Mouse (Mus musculus): ENCODE data around the gene D7Ertd443e. TPM values are rescaled to one million over a fixed set of nuclear protein-coding genes. Genes with fewer than 3 reads are reported as not detected.
A peak's percentile ranks its signal among the peaks of the same experiment; 100 is the strongest.

The D7Ertd443e gene
- polyA plus RNA-seq, 1 experiment from 2014 or later, result not detected

- no peaks in the 10 kb centered on the region for H3K4me1 ChIP-seq (ENCODE audit: insufficient read depth)
- H3K27ac ChIP-seq (ENCODE audit: low read depth), result no peak overlapping the region
- WGBS (ENCODE audit: insufficient replicate concordance), result 72% methylated on average over 3 of the region's 3 CpGs
- DNase-seq (no peak), ATAC-seq (no peak)
- no peaks in the 10 kb centered on the region for H3K27me3 ChIP-seq (ENCODE audit: insufficient read depth, low read length)
- no peak overlapping the region for H3K4me3 ChIP-seq (ENCODE audit: low read depth, low read length)
- H3K4me2 ChIP-seq (ENCODE audit: low read depth, low read length), result no peak overlapping the region
- no peak overlapping the region for H3K9ac ChIP-seq (replicated peaks)
- no peaks in the 10 kb centered on the region for H3K36me3 ChIP-seq (replicated peaks; ENCODE audit: insufficient read depth, low read length)
- TF ChIP-seq CTCF (IDR thresholded peaks at IDR 0.05; ENCODE audit: low read depth), result no peak
- TF ChIP-seq EP300 (IDR thresholded peaks at IDR 0.05; ENCODE audit: low read depth), result no peak
- no peaks in the 10 kb centered on the region for H3K9me3 ChIP-seq (ENCODE audit: low read length)
Observed at GRCm38 (mm10) chr7:134302084-134302483, 83.4 kb downstream of the D7Ertd443e start.

GRCm38 (mm10) chr7:134301285-134301684 lies 84.2 kb downstream of the D7Ertd443e start:
- TF ChIP-seq EP300 (IDR thresholded peaks at IDR 0.05; ENCODE audit: low read depth) (no peak), CTCF (IDR thresholded peaks at IDR 0.05; ENCODE audit: low read depth) (peak; percentile 58)
- ATAC-seq, result no peak
- H3K9ac ChIP-seq (replicated peaks), result no peak overlapping the region
- peak; percentile 56 for DNase-seq
- WGBS (ENCODE audit: insufficient replicate concordance), result 36% methylated on average over 8 of the region's 8 CpGs
- H3K27ac ChIP-seq (ENCODE audit: low read depth), result no peak overlapping the region
- no peaks in the 10 kb centered on the region for H3K36me3 ChIP-seq (replicated peaks; ENCODE audit: insufficient read depth, low read length)
- no peaks in the 10 kb centered on the region for H3K4me1 ChIP-seq (ENCODE audit: insufficient read depth)
- H3K9me3 ChIP-seq (ENCODE audit: low read length), result no peaks in the 10 kb centered on the region
- no peaks in the 10 kb centered on the region for H3K27me3 ChIP-seq (ENCODE audit: insufficient read depth, low read length)
- no peak overlapping the region for H3K4me2 ChIP-seq (ENCODE audit: low read depth, low read length)
- H3K4me3 ChIP-seq (ENCODE audit: low read depth, low read length), result no peak overlapping the region

- Histone ChIP-seq H3K9me3 (ENCODE audit: low read length) (no peaks in the 10 kb centered on the region), H3K4me3 (ENCODE audit: low read depth, low read length) (no peak overlapping the region), H3K4me2 (ENCODE audit: low read depth, low read length) (no peak overlapping the region), H3K36me3 (replicated peaks; ENCODE audit: insufficient read depth, low read length) (no peaks in the 10 kb centered on the region), H3K27ac (ENCODE audit: low read depth) (no peak overlapping the region), H3K27me3 (ENCODE audit: insufficient read depth, low read length) (no peaks in the 10 kb centered on the region), H3K4me1 (ENCODE audit: insufficient read depth) (no peaks in the 10 kb centered on the region), H3K9ac (replicated peaks) (no peak overlapping the region)
- DNase-seq, result no peak
- TF ChIP-seq CTCF (IDR thresholded peaks at IDR 0.05; ENCODE audit: low read depth) (no peak), EP300 (IDR thresholded peaks at IDR 0.05; ENCODE audit: low read depth) (no peak)
- 87% methylated on average over 3 of the region's 3 CpGs for WGBS (ENCODE audit: insufficient replicate concordance)
- ATAC-seq, result no peak
Observed at GRCm38 (mm10) chr7:134292750-134293149, 92.7 kb downstream of the D7Ertd443e start.

GRCm38 (mm10) chr7:134289611-134290301 lies 95.7 kb downstream of the D7Ertd443e start:
- H3K4me2 ChIP-seq (ENCODE audit: low read depth, low read length), result no peak overlapping the region
- no peak overlapping the region for H3K9ac ChIP-seq (replicated peaks)
- H3K4me1 ChIP-seq (ENCODE audit: insufficient read depth), result no peaks in the 10 kb centered on the region
- no peak overlapping the region for H3K4me3 ChIP-seq (ENCODE audit: low read depth, low read length)
- no peak for TF ChIP-seq CTCF (IDR thresholded peaks at IDR 0.05; ENCODE audit: low read depth)
- TF ChIP-seq EP300 (IDR thresholded peaks at IDR 0.05; ENCODE audit: low read depth), result no peak
- H3K27ac ChIP-seq (ENCODE audit: low read depth), result no peak overlapping the region
- ATAC-seq, result no peak
- WGBS (ENCODE audit: insufficient replicate concordance), result 46% methylated on average over 7 of the region's 7 CpGs
- DNase-seq, result no peak
- no peaks in the 10 kb centered on the region for H3K9me3 ChIP-seq (ENCODE audit: low read length)
- H3K36me3 ChIP-seq (replicated peaks; ENCODE audit: insufficient read depth, low read length), result no peaks in the 10 kb centered on the region
- H3K27me3 ChIP-seq (ENCODE audit: insufficient read depth, low read length), result no peaks in the 10 kb centered on the region

GRCm38 (mm10) chr7:134289126-134289525 lies 96.3 kb downstream of the D7Ertd443e start:
- no peak for ATAC-seq

GRCm38 (mm10) chr7:134287570-134288222 lies 97.8 kb downstream of the D7Ertd443e start:
- Histone ChIP-seq H3K4me2 (ENCODE audit: low read depth, low read length) (no peak overlapping the region), H3K27ac (ENCODE audit: low read depth) (no peak overlapping the region; the same call in 1 of the 2 replicates), H3K27me3 (ENCODE audit: insufficient read depth, low read length) (no peaks in the 10 kb centered on the region), H3K36me3 (replicated peaks; ENCODE audit: insufficient read depth, low read length) (no peaks in the 10 kb centered on the region), H3K9ac (replicated peaks) (no peak overlapping the region), H3K9me3 (ENCODE audit: low read length) (no peaks in the 10 kb centered on the region), H3K4me3 (ENCODE audit: low read depth, low read length) (no peak overlapping the region), H3K4me1 (ENCODE audit: insufficient read depth) (no peaks in the 10 kb centered on the region)
- DNase-seq, result no peak
- TF ChIP-seq CTCF (IDR thresholded peaks at IDR 0.05; ENCODE audit: low read depth) (no peak), EP300 (IDR thresholded peaks at IDR 0.05; ENCODE audit: low read depth) (peak; percentile 42; the same call in 1 of the 2 replicates)
- no peak for ATAC-seq
- WGBS (ENCODE audit: insufficient replicate concordance), result 29% methylated on average over 6 of the region's 6 CpGs

More at GRCm38 (mm10) chr7:134289126-134289525, 96.3 kb downstream of the D7Ertd443e start:
- H3K4me3 ChIP-seq (ENCODE audit: low read depth, low read length), result no peak overlapping the region
- H3K27me3 ChIP-seq (ENCODE audit: insufficient read depth, low read length), result no peaks in the 10 kb centered on the region
- H3K27ac ChIP-seq (ENCODE audit: low read depth), result no peak overlapping the region
- TF ChIP-seq CTCF (IDR thresholded peaks at IDR 0.05; ENCODE audit: low read depth) (no peak), EP300 (IDR thresholded peaks at IDR 0.05; ENCODE audit: low read depth) (no peak)
- H3K4me1 ChIP-seq (ENCODE audit: insufficient read depth), result no peaks in the 10 kb centered on the region
- H3K9me3 ChIP-seq (ENCODE audit: low read length), result no peaks in the 10 kb centered on the region
- no peak overlapping the region for H3K9ac ChIP-seq (replicated peaks)
- H3K36me3 ChIP-seq (replicated peaks; ENCODE audit: insufficient read depth, low read length), result no peaks in the 10 kb centered on the region
- H3K4me2 ChIP-seq (ENCODE audit: low read depth, low read length), result no peak overlapping the region
- no peak for DNase-seq
- 75% methylated on average over 5 of the region's 5 CpGs for WGBS (ENCODE audit: insufficient replicate concordance)

All from liver, postnatal 0 days (tissue).